Mouse (Mus musculus): ENCODE results near the gene Tmem268. TPM values are rescaled to one million over a fixed set of nuclear protein-coding genes. Genes with fewer than 3 reads are reported as not detected.

Tmem268 gene
- polyA plus RNA-seq, 1 experiment from 2014 or later: 11.6 TPM

DNA sequence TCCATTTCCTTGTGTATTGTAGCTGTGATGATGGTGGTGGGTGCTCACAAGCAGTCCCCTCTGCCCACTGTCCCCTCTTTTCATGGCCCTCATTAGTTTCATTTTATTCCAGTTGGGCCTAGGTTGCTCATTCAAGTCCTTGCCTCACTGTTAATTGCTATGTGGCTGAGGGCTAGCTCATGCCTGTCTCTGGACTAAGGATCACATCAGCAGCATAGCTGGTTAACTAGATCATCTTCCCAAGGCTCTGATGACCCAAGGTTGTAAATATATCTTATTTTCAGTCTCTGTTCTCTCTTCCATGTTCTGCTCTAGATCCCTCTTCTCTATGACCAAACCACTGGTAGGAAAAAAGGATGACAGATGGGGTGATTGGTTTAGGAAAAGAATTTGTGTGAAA lies 42.7 kb downstream of the Tmem268 start:
- Histone ChIP-seq H3K9me3 (no peaks in the 10 kb centered on the region), H3K27ac (no peak overlapping the region), H3K27me3 (no peaks in the 10 kb centered on the region), H3K36me3 (no peaks in the 10 kb centered on the region), H3K9ac (replicated peaks) (no peak overlapping the region), H3K4me1 (replicated peaks) (no peaks in the 10 kb centered on the region), H3K4me3 (replicated peaks) (no peak overlapping the region), H3K4me2 (no peak overlapping the region)
- no peak for ATAC-seq (ENCODE audit: insufficient number of reproducible peaks, insufficient read depth, low FRiP score, low TSS enrichment, low read depth)

DNA sequence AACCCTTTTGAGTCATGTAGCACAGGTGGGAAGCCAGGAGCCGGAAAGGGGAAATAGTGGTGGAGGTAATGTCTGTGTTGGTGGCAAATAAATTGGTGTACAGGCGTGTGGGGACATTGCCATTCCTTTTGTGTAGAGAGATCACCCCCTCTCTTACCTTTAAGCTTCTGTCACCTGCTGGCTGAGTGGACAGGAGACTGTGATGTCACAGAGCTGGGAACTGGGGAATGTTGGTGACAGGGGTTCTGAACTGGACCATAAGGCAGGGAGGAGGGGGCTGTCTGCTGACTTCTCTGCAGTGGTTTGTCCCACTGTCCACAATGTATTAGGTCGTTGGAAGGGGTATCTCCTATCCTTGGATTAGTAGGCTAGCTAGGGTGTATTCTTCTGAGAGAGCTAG lies 46.4 kb downstream of the Tmem268 start, which contains the start of gene Gm11213:
Gene Gm11213 (minus strand): TSS at position 317 of the 400 bp plus-strand sequence.
- no peak within 1 kb of the TSS for H3K27ac ChIP-seq
- H3K36me3 ChIP-seq: no peaks in the 10 kb centered on the region
- ATAC-seq (ENCODE audit: insufficient number of reproducible peaks, insufficient read depth, low FRiP score, low TSS enrichment, low read depth): no peak
- WGBS: 69% methylated on average over 3 of the region's 3 CpGs
- H3K4me3 ChIP-seq (replicated peaks): no peak within 1 kb of the TSS
- no peaks in the 10 kb centered on the region for H3K27me3 ChIP-seq
- no peaks in the 10 kb centered on the region for H3K9me3 ChIP-seq
- no peaks in the 10 kb centered on the region for H3K4me1 ChIP-seq (replicated peaks)
- H3K4me2 ChIP-seq: no peak within 1 kb of the TSS
- H3K9ac ChIP-seq (replicated peaks): no peak within 1 kb of the TSS

DNA sequence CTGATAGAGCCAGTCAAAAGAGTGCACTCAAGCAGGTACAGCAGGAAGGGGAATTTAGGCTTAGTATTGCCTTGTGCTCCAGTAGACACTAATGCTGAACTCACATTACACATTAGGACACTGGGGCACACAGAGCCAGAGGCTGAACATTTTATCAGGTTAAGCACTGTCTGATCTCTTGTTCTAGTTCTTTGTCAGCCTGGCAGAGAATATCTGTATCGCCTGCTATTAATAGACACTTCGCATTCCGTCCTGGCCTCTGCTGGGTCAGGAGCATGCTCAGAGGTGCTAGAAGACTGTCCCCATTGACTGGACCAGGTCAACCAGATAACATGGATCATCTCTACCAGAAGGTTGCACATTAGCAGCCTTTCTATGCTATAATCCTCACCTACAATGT lies 47.0 kb downstream of the Tmem268 start:
- Histone ChIP-seq H3K36me3 (no peaks in the 10 kb centered on the region), H3K9ac (replicated peaks) (no peak overlapping the region), H3K27ac (no peak overlapping the region), H3K4me3 (replicated peaks) (no peak overlapping the region), H3K27me3 (no peaks in the 10 kb centered on the region), H3K4me2 (no peak overlapping the region), H3K9me3 (no peaks in the 10 kb centered on the region), H3K4me1 (replicated peaks) (no peaks in the 10 kb centered on the region)
- 88% methylated on average over 3 of the region's 3 CpGs for WGBS
- ATAC-seq (ENCODE audit: insufficient number of reproducible peaks, insufficient read depth, low FRiP score, low TSS enrichment, low read depth): no peak

DNA sequence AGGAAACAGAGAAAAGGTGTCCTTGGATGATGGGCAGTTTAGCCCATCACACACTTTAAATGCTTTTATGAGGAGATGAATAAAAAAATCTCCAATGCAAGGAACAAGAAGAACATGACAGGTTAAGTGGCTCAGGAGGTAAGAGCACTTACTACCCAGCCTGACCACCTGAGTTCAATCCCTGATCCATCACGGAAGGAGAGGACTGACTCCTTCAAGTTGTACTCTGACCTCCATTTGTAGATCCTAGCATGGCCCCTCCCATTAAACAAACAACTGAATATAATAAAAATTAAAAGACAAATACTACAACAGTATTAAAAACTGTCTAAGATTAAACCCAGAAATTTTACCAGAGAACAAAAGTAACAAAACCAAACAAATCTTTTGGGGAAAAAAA lies 47.4 kb downstream of the Tmem268 start:
- no peak overlapping the region for H3K27ac ChIP-seq
- H3K9ac ChIP-seq (replicated peaks): no peak overlapping the region
- H3K36me3 ChIP-seq: no peaks in the 10 kb centered on the region
- no peak for ATAC-seq (ENCODE audit: insufficient number of reproducible peaks, insufficient read depth, low FRiP score, low TSS enrichment, low read depth)
- no peaks in the 10 kb centered on the region for H3K4me1 ChIP-seq (replicated peaks)
- H3K27me3 ChIP-seq: no peaks in the 10 kb centered on the region
- 71% methylated on average over 1 of the region's 1 CpGs for WGBS
- no peak overlapping the region for H3K4me2 ChIP-seq
- no peaks in the 10 kb centered on the region for H3K9me3 ChIP-seq
- no peak overlapping the region for H3K4me3 ChIP-seq (replicated peaks)

DNA sequence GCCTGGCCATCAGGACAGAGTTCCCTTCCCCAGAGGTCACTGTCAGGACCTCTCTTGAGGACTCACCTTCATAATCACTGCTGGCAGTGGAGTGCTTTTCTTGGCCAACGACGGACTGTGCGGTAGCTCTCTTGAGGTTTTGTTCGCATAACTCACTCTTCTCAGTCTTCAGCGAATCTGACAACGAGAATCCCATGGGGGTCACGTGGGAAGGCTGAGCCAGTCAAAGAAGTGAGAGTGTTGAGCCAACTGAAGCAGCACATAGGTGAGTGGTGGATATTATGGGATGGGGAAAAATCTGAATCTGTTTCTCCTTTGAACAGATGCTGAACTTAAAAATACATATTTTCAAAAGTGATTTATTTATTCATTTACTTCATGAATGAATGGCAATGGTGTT lies 49.8 kb downstream of the Tmem268 start:
- Histone ChIP-seq H3K9ac (replicated peaks) (no peak overlapping the region), H3K4me2 (no peak overlapping the region), H3K4me1 (replicated peaks) (no peaks in the 10 kb centered on the region), H3K27ac (no peak overlapping the region), H3K36me3 (no peaks in the 10 kb centered on the region), H3K27me3 (no peaks in the 10 kb centered on the region), H3K4me3 (replicated peaks) (no peak overlapping the region), H3K9me3 (no peaks in the 10 kb centered on the region)
- 87% methylated on average over 7 of the region's 7 CpGs for WGBS
- no peak for ATAC-seq (ENCODE audit: insufficient number of reproducible peaks, insufficient read depth, low FRiP score, low TSS enrichment, low read depth)

DNA sequence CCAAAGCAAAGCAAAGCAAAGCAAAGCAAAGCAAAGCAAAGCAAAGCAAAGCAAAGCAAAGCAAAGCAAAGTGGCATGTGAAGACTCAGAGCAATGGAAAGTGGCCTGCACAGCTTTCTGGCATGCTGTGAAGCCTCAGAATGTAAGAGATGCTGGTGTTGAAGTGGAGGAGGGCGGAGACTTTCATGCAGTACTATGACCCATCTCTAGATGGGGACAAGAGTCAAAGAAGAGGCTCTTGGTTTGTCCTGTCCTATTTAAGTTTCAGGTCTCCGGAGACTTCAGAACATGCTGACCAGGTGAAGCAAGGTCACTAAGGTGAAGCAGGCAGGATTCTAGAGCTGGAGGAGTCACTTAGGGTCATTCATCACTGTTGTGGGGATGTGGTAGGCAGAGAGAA lies 63.3 kb downstream of the Tmem268 start:
- WGBS: 90% methylated on average over 2 of the region's 2 CpGs
- no peak for ATAC-seq (ENCODE audit: insufficient number of reproducible peaks, insufficient read depth, low FRiP score, low TSS enrichment, low read depth)
- no peak overlapping the region for H3K4me3 ChIP-seq (replicated peaks)

DNA sequence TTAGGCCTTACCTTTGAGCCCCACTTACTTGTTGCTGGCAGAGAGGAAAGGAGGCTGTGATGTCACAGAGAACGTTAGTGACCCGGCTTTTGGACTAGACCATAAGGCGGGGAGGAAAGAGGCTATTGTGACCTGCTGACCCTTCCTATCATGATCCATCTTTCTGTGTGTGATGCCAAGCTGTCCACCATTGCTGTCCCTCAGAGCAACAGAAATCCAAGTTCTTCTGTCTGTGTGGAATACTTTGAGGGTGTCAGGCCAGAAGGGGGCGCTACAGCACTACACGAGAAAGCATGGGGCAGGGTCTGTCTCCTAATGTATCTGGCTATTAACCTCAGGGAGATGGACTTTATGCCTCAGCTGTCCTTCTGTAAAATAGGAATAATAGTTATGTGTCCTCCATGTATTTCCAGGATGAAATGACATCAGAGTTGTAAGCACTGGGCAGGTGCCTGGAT lies 63.8 kb downstream of the Tmem268 start, which contains the start of gene Tex48:
Gene Tex48 (minus strand): TSS at position 51 of the 458 bp plus-strand sequence.
- Histone ChIP-seq H3K36me3 (no peaks in the 10 kb centered on the region), H3K4me1 (replicated peaks) (no peaks in the 10 kb centered on the region), H3K9ac (replicated peaks) (no peak within 1 kb of the TSS), H3K27ac (no peak within 1 kb of the TSS), H3K4me3 (replicated peaks) (no peak within 1 kb of the TSS), H3K27me3 (no peaks in the 10 kb centered on the region), H3K4me2 (no peak within 1 kb of the TSS), H3K9me3 (no peaks in the 10 kb centered on the region)
- WGBS: 53% methylated on average over 5 of the region's 5 CpGs
- no peak for ATAC-seq (ENCODE audit: insufficient number of reproducible peaks, insufficient read depth, low FRiP score, low TSS enrichment, low read depth)

More for the DNA sequence above, 63.3 kb downstream of the Tmem268 start:
- H3K9me3 ChIP-seq: no peaks in the 10 kb centered on the region
- H3K27ac ChIP-seq: no peak overlapping the region
- no peak overlapping the region for H3K9ac ChIP-seq (replicated peaks)
- no peak overlapping the region for H3K4me2 ChIP-seq
- no peaks in the 10 kb centered on the region for H3K36me3 ChIP-seq
- no peaks in the 10 kb centered on the region for H3K4me1 ChIP-seq (replicated peaks)
- H3K27me3 ChIP-seq: no peaks in the 10 kb centered on the region

DNA sequence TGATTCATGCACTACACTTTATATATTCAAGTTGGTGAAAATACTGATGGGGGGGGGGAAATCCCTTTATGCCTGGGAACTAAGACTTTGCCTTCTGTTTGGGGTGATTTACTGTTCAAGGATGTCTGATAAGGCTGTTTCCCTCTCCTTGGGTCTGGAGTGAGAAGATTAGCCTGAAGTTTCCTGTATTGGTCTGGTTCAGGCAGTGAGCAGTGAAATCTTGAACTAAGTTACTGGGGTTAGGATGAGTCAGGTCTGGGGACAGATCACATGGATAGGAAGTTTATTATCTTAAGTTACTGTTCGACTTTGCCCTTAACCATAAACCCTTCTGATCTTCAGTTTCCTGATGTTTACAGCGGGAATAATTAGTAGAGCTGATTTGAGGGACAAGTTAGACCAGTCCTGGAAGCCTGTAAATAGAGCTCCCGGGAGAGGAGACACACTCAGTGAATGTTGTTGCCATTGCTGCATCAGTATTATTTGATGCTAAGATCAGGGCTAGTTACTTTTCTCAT lies 67.0 kb downstream of the Tmem268 start:
- ATAC-seq (ENCODE audit: insufficient number of reproducible peaks, insufficient read depth, low FRiP score, low TSS enrichment, low read depth): no peak
- no peaks in the 10 kb centered on the region for H3K36me3 ChIP-seq

DNA sequence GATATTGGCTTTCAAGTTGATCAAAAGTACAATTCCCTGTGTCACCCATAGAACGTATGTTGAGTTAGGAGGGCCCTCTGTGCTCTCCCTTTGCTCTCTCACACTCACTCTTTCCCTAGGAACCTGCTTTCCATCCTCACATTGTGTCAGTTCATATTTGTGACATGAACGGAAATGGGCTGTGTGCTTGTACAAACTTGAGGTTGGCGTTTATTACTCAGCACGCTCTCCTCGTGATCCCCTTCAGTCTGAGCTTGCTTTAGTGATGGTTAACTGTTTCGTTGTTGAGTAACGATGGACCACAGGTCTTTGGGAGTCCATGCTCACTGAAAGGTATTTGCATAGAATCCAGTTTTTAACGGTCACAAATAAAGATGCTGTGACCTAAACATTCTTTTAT lies 68.5 kb downstream of the Tmem268 start:
- no peak for ATAC-seq (ENCODE audit: insufficient number of reproducible peaks, insufficient read depth, low FRiP score, low TSS enrichment, low read depth)

More for the DNA sequence above, 67.0 kb downstream of the Tmem268 start:
- WGBS: 49% methylated on average over 3 of the region's 3 CpGs
- H3K27ac ChIP-seq: no peak overlapping the region
- no peak overlapping the region for H3K9ac ChIP-seq (replicated peaks)
- H3K27me3 ChIP-seq: no peaks in the 10 kb centered on the region
- no peaks in the 10 kb centered on the region for H3K9me3 ChIP-seq
- H3K4me3 ChIP-seq (replicated peaks): no peak overlapping the region
- no peak overlapping the region for H3K4me2 ChIP-seq
- H3K4me1 ChIP-seq (replicated peaks): no peaks in the 10 kb centered on the region

DNA sequence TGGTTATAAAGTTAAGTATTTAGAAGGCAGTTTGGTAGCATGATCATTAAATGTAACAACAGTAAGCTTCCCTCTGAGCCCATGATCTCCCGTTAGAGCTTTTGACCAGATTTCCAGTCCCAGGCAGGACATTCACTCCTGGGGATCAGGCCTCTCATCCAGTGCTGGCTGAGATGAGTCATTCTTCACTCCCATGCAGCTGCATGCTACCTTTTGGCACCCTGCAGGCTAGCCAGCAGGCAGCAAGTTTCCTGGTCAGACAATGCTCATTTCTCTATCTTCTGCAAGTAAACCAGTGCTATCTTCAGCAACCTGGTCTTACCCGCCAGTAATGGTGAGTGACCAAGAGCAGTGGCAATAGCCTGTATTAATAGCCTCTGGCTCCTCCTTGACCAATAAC lies 74.6 kb downstream of the Tmem268 start:
- H3K4me1 ChIP-seq (replicated peaks): no peaks in the 10 kb centered on the region
- H3K4me3 ChIP-seq (replicated peaks): no peak overlapping the region
- no peak for ATAC-seq (ENCODE audit: insufficient number of reproducible peaks, insufficient read depth, low FRiP score, low TSS enrichment, low read depth)
- H3K9ac ChIP-seq (replicated peaks): no peak overlapping the region
- no peaks in the 10 kb centered on the region for H3K36me3 ChIP-seq
- no peak overlapping the region for H3K27ac ChIP-seq
- 81% methylated on average over 2 of the region's 2 CpGs for WGBS
- no peaks in the 10 kb centered on the region for H3K9me3 ChIP-seq
- H3K4me2 ChIP-seq: no peak overlapping the region
- H3K27me3 ChIP-seq: no peaks in the 10 kb centered on the region

More for the DNA sequence above, 68.5 kb downstream of the Tmem268 start:
- WGBS: 79% methylated on average over 8 of the region's 8 CpGs
- Histone ChIP-seq H3K4me1 (replicated peaks) (no peaks in the 10 kb centered on the region), H3K9me3 (no peaks in the 10 kb centered on the region), H3K36me3 (no peaks in the 10 kb centered on the region), H3K9ac (replicated peaks) (no peak overlapping the region), H3K27me3 (no peaks in the 10 kb centered on the region), H3K4me3 (replicated peaks) (no peak overlapping the region), H3K27ac (no peak overlapping the region), H3K4me2 (no peak overlapping the region)
